Mouse (Mus musculus) cerebellum, postnatal 25 days (tissue): ENCODE measurements around the gene Vmn2r72.

Experiments
- DNase-seq, 2 experiments: peaks; one replicate each; pipeline ENCODE4 v3.0.0; 2021; ENCODE audit warnings: mixed read lengths in 2 of 2

Vmn2r72 gene

GRCm38 (mm10) chr7:85754997-85755396, at the start of gene Vmn2r72:
TSS of gene Vmn2r72 (minus strand) at chr7:85755097.
- no peak for DNase-seq
